Mouse (Mus musculus) mature B cell (primary cell): Measurements from ENCODE around the gene Galr3.

Source experiments
- in situ Hi-C: fragments of 300-500 bp; cut with MboI; formaldehyde crosslinking; loops from 2 replicates; pipeline ENCODE4 v1.14.3; 2019

The Galr3 gene

GRCm38 (mm10) chr15:79052366-79052765 is 10.7 kb downstream of the Galr3 start:
- in situ Hi-C loops, result no loop called here

GRCm38 (mm10) chr15:79056601-79057000 is 14.9 kb downstream of the Galr3 start:
- in situ Hi-C loops, result no loop called here

GRCm38 (mm10) chr15:79057850-79058249 is 16.2 kb downstream of the Galr3 start:
- in situ Hi-C loops, result no loop called here

GRCm38 (mm10) chr15:79060887-79061565 is 19.3 kb downstream of the Galr3 start:
- in situ Hi-C loops, result no loop called here

- in situ Hi-C loops, result no loop called here
Observed at GRCm38 (mm10) chr15:79062376-79063159, 20.9 kb downstream of the Galr3 start, which contains the start of gene Ankrd54. TSS of gene Ankrd54 (minus strand) at chr15:79062893.

- in situ Hi-C loops, result no loop called here
Observed at GRCm38 (mm10) chr15:79063160-79063740, 21.6 kb downstream of the Galr3 start.

GRCm38 (mm10) chr15:79065086-79065770 is 23.5 kb downstream of the Galr3 start:
- in situ Hi-C loops, result no loop called here

GRCm38 (mm10) chr15:79066276-79066675 is 24.6 kb downstream of the Galr3 start:
- in situ Hi-C loops, result no loop called here

- in situ Hi-C loops, result no loop called here
Observed at GRCm38 (mm10) chr15:79067631-79068030, 25.9 kb downstream of the Galr3 start.

GRCm38 (mm10) chr15:79068416-79068815 is 26.7 kb downstream of the Galr3 start:
- in situ Hi-C loops, result no loop called here

- in situ Hi-C loops, result no loop called here
Observed at GRCm38 (mm10) chr15:79071117-79072039, 29.7 kb downstream of the Galr3 start.

- in situ Hi-C loops, result no loop called here
Observed at GRCm38 (mm10) chr15:79073752-79074151, 32.1 kb downstream of the Galr3 start.

- in situ Hi-C loops, result no loop called here
Observed at GRCm38 (mm10) chr15:79074446-79074845, 32.8 kb downstream of the Galr3 start.

GRCm38 (mm10) chr15:79074913-79075532 is 33.3 kb downstream of the Galr3 start, which contains the start of gene Eif3l:
TSS of gene Eif3l (plus strand) at chr15:79075179.
- in situ Hi-C loops, result no loop called here

- in situ Hi-C loops, result no loop called here
Observed at GRCm38 (mm10) chr15:79075658-79076365, 34.1 kb downstream of the Galr3 start.

GRCm38 (mm10) chr15:79079567-79079966 is 37.9 kb downstream of the Galr3 start:
- in situ Hi-C loops, result no loop called here

GRCm38 (mm10) chr15:79092284-79092683 is 50.6 kb downstream of the Galr3 start:
- in situ Hi-C loops, result no loop called here
